Mouse (Mus musculus) midbrain, embryonic 14.5 days (tissue): ENCODE measurements around the gene Pitpnc1. TPM values are rescaled to one million over a fixed set of nuclear protein-coding genes. Genes with fewer than 3 reads are reported as not detected.

Experiments used
- ATAC-seq: fragments of 200-750 bp; cut with Nextera tagmentation; 2 replicates; pipeline ENCODE4 v1.8.0; 2017; ENCODE audit warnings: moderate number of reproducible peaks, moderate library complexity; ENCODE audit not compliant: low FRiP score, low TSS enrichment
- DNase-seq: peaks from one replicate; pipeline ENCODE4 v3.0.0-alpha.2; 2015
- H3K27ac ChIP-seq: fragments of 300-500 bp; sonication (generic); replicated peaks from 2 replicates; pipeline ENCODE4 v1.5.1; 2014; ENCODE audit warnings: mild to moderate bottlenecking, low read depth, low read length, moderate library complexity
- H3K27me3 ChIP-seq: fragments of 300-500 bp; sonication (generic); 2 replicates; pipeline ENCODE4 v1.6.1; 2014; ENCODE audit warnings: low read length, control low read depth, mixed read lengths; ENCODE audit not compliant: control insufficient read depth, insufficient read depth
- H3K36me3 ChIP-seq: fragments of 300-500 bp; sonication (generic); 2 replicates; pipeline ENCODE4 v1.6.1; 2014; ENCODE audit warnings: low read length, control low read depth; ENCODE audit not compliant: control insufficient read depth, insufficient read depth
- H3K4me1 ChIP-seq: fragments of 300-500 bp; sonication (generic); 2 replicates; pipeline ENCODE4 v1.6.1; 2014; ENCODE audit warnings: mild to moderate bottlenecking, antibody characterized with exemption, low read length, control low read depth; ENCODE audit not compliant: control insufficient read depth, insufficient read depth
- H3K4me2 ChIP-seq: fragments of 300-500 bp; sonication (generic); 2 replicates; pipeline ENCODE4 v1.6.1; 2014; ENCODE audit warnings: mild to moderate bottlenecking, low read length, moderate library complexity
- H3K4me3 ChIP-seq: fragments of 300-500 bp; sonication (generic); replicated peaks from 2 replicates; pipeline ENCODE4 v1.5.1; 2014; ENCODE audit warnings: low read depth, low read length
- H3K9ac ChIP-seq: fragments of 300-500 bp; sonication (generic); replicated peaks from 2 replicates; pipeline ENCODE4 v1.6.1; 2014; ENCODE audit warnings: mild to moderate bottlenecking, low read length, moderate library complexity
- H3K9me3 ChIP-seq: fragments of 300-500 bp; sonication (generic); 2 replicates; pipeline ENCODE4 v1.6.1; 2016; ENCODE audit warnings: low read length, control low read depth, mixed read lengths; ENCODE audit not compliant: control insufficient read depth
- WGBS: fragments of 180-500 bp; shearing (Covaris S2); extraction: QIAGEN DNeasy Blood & Tissue Kit; methylation state at CpG from one replicate; pipeline ENCODE4 v1.1.7; 2014; 5-methylcytosine and 5-hydroxymethylcytosine counted together
- polyA plus RNA-seq: library from polyadenylated mRNA; unstranded; fragments of >200 nt; fragmentation: Nextera tagmentation; extraction: Ambion mirVana; gene quantifications from 2 replicates; pipeline ENCODE4 v1.2.1, GENCODE M21; 2014

The Pitpnc1 gene
- polyA plus RNA-seq, 1 experiment from 2014 or later: 42.1 TPM

DNA sequence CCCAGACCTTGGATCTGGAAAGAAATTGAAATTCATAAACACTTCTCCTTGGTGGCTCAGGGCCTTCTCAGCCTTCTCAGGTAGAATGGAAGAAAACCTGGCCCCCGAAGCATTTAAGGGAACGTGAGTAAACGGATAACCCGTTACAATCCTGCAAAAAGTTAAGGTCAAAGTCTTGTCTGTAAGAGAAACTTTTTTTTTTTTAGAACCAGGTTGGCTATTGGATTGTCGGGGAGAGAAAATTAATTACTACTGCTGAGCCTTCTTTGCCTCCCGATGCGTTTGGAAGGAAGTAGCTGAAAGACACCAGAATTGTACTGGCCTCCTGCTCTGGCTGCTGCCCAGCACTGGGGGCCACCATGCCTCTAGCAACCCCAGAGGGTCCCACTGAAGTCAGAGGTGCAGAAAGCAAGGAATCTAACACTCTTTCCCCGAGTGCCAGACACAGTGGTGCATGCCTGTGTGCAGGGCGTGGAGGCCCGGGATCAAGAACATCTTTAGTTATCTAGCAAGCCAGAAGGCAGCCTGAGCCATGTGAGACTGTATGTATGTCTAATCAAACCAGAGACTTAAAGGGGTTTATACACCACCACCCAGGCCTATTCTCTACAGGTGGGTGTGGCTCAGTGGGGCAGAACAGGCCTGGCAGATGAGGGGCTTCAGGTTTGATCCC, 73.0 kb downstream of the Pitpnc1 start:
- H3K4me3 ChIP-seq: no peak overlapping the region
- H3K9ac ChIP-seq: no peak overlapping the region
- no peak overlapping the region for H3K4me2 ChIP-seq
- no peaks in the 10 kb centered on the region for H3K4me1 ChIP-seq
- 89% methylated on average over 10 of the region's 10 CpGs for WGBS
- H3K27ac ChIP-seq: no peak overlapping the region
- DNase-seq (no peak), ATAC-seq (no peak)
- no peaks in the 10 kb centered on the region for H3K36me3 ChIP-seq
- no peaks in the 10 kb centered on the region for H3K27me3 ChIP-seq
- H3K9me3 ChIP-seq: no peaks in the 10 kb centered on the region

DNA sequence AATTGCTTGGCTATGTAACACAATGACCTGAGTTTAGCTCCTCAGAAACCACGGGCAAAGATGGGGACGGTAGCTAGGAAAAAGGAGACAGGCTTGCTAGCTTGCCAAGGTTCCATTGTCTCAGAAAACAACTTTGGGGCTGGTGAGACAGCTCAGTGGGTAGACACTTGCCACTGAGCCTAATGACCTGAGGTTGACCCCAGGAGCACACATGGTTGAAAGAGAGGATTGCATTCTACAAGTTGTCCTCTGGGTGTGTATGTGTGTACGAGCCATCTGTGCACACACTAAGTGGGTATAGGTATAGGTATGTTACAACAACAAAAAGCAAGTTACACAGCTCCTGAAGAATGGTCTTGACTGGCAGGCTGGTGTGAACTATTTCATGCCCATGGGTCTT, 76.3 kb downstream of the Pitpnc1 start:
- no peak for DNase-seq
- H3K27me3 ChIP-seq: no peaks in the 10 kb centered on the region
- H3K27ac ChIP-seq: no peak overlapping the region
- H3K4me2 ChIP-seq: no peak overlapping the region
- no peak overlapping the region for H3K4me3 ChIP-seq
- peaks cover 19% of the 10 kb centered on the region for H3K4me1 ChIP-seq
- ATAC-seq: no peak
- H3K36me3 ChIP-seq: no peaks in the 10 kb centered on the region
- H3K9ac ChIP-seq: no peak overlapping the region
- 89% methylated on average over 3 of the region's 3 CpGs for WGBS
- no peaks in the 10 kb centered on the region for H3K9me3 ChIP-seq

DNA sequence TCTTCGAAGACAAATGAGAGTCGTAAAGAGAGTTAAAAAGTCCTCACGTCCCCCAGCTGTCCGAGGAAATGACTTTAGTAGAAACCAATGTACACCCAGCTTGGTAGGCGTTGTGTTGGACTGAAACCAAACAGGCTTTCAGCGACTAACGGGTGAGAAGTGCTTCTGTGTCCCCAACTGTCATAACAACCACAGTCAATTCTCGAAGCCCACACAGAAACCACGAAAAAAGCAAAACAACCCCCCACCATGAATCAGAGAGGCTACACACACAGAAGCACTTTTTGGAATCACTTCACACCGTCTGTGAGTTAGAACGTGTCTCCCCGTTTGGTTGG, 76.7 kb downstream of the Pitpnc1 start:
- no peak for DNase-seq
- H3K4me1 ChIP-seq: peaks cover 21% of the 10 kb centered on the region
- no peak overlapping the region for H3K4me3 ChIP-seq
- H3K4me2 ChIP-seq: no peak overlapping the region
- whole genome bisulfite sequencing: 94% methylated on average over 12 of the region's 12 CpGs
- H3K27me3 ChIP-seq: no peaks in the 10 kb centered on the region
- no peak overlapping the region for H3K9ac ChIP-seq
- no peaks in the 10 kb centered on the region for H3K9me3 ChIP-seq
- H3K27ac ChIP-seq: no peak overlapping the region
- ATAC-seq: no peak
- no peaks in the 10 kb centered on the region for H3K36me3 ChIP-seq

DNA sequence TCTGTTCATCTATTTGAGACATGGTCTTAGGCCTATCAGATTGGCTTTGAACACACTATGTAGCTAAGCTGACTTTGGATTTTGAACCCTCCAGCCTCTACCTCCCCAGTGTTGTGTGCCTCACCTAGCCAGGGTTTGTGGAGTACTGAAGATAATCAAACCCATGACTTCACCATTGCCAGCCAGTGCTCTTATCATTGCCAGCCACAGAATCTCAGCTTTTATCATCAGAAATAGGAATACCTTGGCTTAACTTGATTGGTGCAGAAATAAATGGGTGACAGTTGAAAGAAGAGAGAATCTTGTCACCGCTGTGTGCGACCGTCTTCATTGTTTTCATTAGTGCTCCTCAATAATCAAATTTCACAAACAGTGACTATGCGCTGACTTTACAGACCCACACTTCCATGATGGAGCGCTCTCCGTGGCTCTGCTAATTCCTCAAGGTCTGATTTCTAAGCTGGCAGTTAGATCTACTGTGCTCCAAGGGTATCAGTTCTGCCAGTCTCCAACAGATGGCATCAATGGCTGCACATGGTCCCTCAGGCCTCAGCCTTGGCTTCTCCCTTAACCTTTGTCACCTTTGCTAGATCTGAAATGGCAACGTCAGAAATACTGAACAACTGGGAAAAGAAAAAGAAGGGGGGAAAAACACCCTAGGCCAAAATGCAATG, 77.2 kb downstream of the Pitpnc1 start:
- H3K27ac ChIP-seq: no peak overlapping the region
- no peaks in the 10 kb centered on the region for H3K36me3 ChIP-seq
- no peak for ATAC-seq
- H3K4me1 ChIP-seq: peaks cover 21% of the 10 kb centered on the region
- no peak for DNase-seq
- H3K9ac ChIP-seq: no peak overlapping the region
- H3K9me3 ChIP-seq: no peaks in the 10 kb centered on the region
- 91% methylated on average over 7 of the region's 7 CpGs for WGBS
- H3K4me2 ChIP-seq: no peak overlapping the region
- no peak overlapping the region for H3K4me3 ChIP-seq
- no peaks in the 10 kb centered on the region for H3K27me3 ChIP-seq

DNA sequence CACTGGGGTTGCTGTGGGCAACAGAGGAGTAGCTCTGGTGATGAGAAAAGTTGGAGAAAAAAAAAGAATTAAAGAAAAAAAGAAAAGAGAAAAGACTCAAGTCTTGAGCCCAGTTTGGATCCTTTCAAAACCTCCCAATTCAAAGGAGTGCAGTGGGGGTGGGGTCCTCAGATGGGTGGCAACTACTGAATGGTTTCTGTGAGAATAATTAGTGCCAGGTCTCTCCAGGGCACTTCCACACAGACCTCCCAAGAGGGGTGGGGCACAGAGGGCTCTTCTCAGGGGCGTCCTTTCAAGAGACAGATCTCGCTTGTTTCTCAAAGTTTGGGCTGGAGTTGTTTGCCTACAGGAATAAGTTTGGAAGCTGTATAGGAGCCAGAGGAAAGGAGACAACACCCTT, 80.0 kb downstream of the Pitpnc1 start:
- no peaks in the 10 kb centered on the region for H3K9me3 ChIP-seq
- H3K36me3 ChIP-seq: no peaks in the 10 kb centered on the region
- H3K4me1 ChIP-seq: peaks cover 21% of the 10 kb centered on the region
- no peak overlapping the region for H3K27ac ChIP-seq
- WGBS: 35% methylated on average over 2 of the region's 2 CpGs
- H3K9ac ChIP-seq: no peak overlapping the region
- peak; percentile 38 for DNase-seq
- no peaks in the 10 kb centered on the region for H3K27me3 ChIP-seq
- H3K4me3 ChIP-seq: no peak overlapping the region
- no peak for ATAC-seq
- H3K4me2 ChIP-seq: no peak overlapping the region

DNA sequence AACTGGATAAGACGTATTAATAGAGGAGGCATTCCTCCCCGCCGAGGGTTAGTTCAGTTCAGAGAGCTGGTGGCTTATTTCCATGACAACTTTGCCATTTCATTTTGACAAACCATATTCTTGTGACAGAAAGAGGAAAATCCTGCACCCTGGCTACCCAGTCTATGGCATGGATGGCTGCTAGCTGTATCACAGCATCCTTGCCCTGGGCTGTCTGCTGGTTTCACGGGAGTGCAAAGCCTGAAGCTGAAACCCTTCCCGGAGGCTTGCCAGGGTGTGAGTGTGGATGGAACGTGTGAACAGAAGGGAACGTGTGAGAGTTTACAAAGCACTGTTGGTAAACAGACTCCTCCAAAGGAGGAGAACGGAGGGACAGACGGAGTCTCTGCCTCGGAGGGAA, 80.5 kb downstream of the Pitpnc1 start:
- Histone ChIP-seq H3K27ac (peak overlapping the region; percentile 41), H3K4me3 (no peak overlapping the region), H3K4me2 (no peak overlapping the region), H3K36me3 (no peaks in the 10 kb centered on the region), H3K9ac (no peak overlapping the region), H3K9me3 (no peaks in the 10 kb centered on the region), H3K27me3 (no peaks in the 10 kb centered on the region), H3K4me1 (peaks cover 21% of the 10 kb centered on the region)
- no peak for ATAC-seq
- WGBS: 50% methylated on average over 10 of the region's 10 CpGs
- peak; percentile 51 for DNase-seq

DNA sequence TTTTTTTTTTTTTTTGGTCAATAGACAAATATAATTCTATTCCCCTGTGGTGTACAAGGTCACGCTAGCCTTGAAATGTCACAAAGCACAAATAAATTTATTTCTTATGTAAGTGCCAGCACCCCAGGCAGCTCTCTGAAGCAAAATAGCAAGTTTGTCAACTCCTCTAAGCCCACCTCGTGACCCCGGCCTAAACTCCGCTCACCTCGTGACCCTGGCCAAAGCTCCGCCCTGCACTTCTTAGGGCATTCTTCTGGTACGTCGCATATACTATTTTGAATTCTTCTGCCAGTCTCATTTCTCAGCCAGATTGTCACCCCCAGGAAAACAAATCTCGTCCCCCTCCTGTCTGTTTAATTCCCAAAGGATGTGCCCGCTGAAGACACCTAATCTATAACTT, 84.0 kb downstream of the Pitpnc1 start:
- H3K4me3 ChIP-seq: no peak overlapping the region
- no peak overlapping the region for H3K9ac ChIP-seq
- no peak overlapping the region for H3K27ac ChIP-seq
- H3K9me3 ChIP-seq: no peaks in the 10 kb centered on the region
- 84% methylated on average over 10 of the region's 10 CpGs for whole genome bisulfite sequencing
- H3K4me1 ChIP-seq: peaks cover 25% of the 10 kb centered on the region
- H3K36me3 ChIP-seq: no peaks in the 10 kb centered on the region
- no peak overlapping the region for H3K4me2 ChIP-seq
- H3K27me3 ChIP-seq: no peaks in the 10 kb centered on the region
- DNase-seq (no peak), ATAC-seq (no peak)

DNA sequence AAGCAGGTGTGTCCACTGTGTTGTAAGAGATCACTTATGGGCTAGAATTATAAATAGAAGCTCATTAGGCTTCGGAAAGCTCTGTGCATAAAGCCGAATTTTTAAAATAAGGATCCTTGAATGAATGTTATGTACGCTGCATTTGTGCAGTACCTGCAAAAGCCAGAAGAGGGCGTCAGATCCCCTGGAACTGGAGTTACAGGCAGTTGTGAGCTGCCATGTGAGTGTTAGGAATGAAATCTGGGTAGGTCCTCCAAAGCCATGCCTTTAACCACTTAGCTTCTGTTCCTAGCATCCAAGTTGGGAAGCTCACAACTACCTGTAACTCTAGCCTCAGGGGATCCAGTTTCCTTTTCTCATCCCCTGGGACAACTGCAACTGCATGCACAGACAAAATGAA, 85.2 kb downstream of the Pitpnc1 start:
- Histone ChIP-seq H3K4me1 (peaks cover 14% of the 10 kb centered on the region), H3K27me3 (no peaks in the 10 kb centered on the region), H3K4me3 (no peak overlapping the region), H3K9me3 (no peaks in the 10 kb centered on the region), H3K9ac (no peak overlapping the region), H3K36me3 (no peaks in the 10 kb centered on the region), H3K27ac (no peak overlapping the region), H3K4me2 (no peak overlapping the region)
- no peak for ATAC-seq
- 70% methylated on average over 4 of the region's 4 CpGs for WGBS
- DNase-seq: no peak

DNA sequence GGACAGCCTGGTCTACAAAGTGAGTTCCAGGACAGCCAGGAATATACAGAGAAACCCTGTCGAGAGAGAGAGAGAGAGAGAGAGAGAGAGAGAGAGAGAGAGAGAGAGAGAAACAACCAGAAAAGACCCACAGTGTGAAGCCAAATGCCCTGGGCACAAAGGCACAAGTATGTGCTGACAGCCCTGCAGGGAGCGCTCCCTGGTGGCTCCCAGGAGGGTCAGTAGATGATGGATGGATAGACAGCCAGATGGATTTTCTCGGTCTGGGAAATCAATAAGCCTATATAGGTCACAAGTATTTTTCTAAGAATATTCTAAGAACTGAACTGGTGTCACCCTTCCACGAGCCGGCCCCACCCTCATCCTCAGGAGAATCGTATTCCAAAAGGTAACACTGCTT, 86.5 kb downstream of the Pitpnc1 start:
- 89% methylated on average over 6 of the region's 6 CpGs for WGBS
- no peak overlapping the region for H3K27ac ChIP-seq
- H3K27me3 ChIP-seq: no peaks in the 10 kb centered on the region
- H3K4me1 ChIP-seq: peaks cover 4% of the 10 kb centered on the region; the same call in 1 of the 2 replicates
- H3K4me2 ChIP-seq: no peak overlapping the region
- DNase-seq: no peak
- H3K36me3 ChIP-seq: no peaks in the 10 kb centered on the region
- H3K9me3 ChIP-seq: no peaks in the 10 kb centered on the region
- no peak overlapping the region for H3K4me3 ChIP-seq
- no peak for ATAC-seq
- no peak overlapping the region for H3K9ac ChIP-seq
